Comparison of ENCODE assay signal across 16 mouse cellular contexts in genomic region chr12:89831300-89831699, GRCm38 (mm10).
"Had no signal": no experiment of that assay in that cellular context is flagged by ENCODE, and none has a peak within 500 bp of the region (broad histone marks: within the 10 kb centered on the region; RNA-seq: fewer than 3 reads in every experiment).

No protein-coding gene starts in this region.

- H3K27me3 ChIP-seq: lung, embryonic 15.5 days; midbrain, embryonic 12.5 days; neural tube, embryonic 12.5 days; stomach, embryonic 15.5 days had no signal

- H3K4me2 ChIP-seq: lung, embryonic 15.5 days; midbrain, embryonic 12.5 days; neural tube, embryonic 12.5 days; stomach, embryonic 15.5 days had no signal

- DNase-seq: liver, postnatal 0 days; lung, adult 2 months; lung, postnatal 10 days; lung, postnatal 4 days; midbrain, embryonic 14.5 days; right cerebral cortex, postnatal 14 days; thymus, adult 2 months; thymus, postnatal 25 days; thymus, postnatal 4 days had no signal

- H3K9ac ChIP-seq: liver, postnatal 0 days; lung, embryonic 15.5 days; midbrain, embryonic 12.5 days; neural tube, embryonic 12.5 days; stomach, embryonic 15.5 days had no signal

- ATAC-seq: liver, postnatal 0 days; midbrain, embryonic 16.5 days had no signal

- H3K9me3 ChIP-seq: lung, embryonic 15.5 days; midbrain, embryonic 10.5 days; midbrain, embryonic 12.5 days; neural tube, embryonic 12.5 days; stomach, embryonic 15.5 days had no signal

- H3K4me1 ChIP-seq: lung, embryonic 15.5 days; midbrain, embryonic 10.5 days; midbrain, embryonic 12.5 days; neural tube, embryonic 12.5 days; stomach, embryonic 15.5 days had no signal

- H3K4me3 ChIP-seq: lung, embryonic 15.5 days; midbrain, embryonic 10.5 days; midbrain, embryonic 12.5 days; neural tube, embryonic 12.5 days; stomach, embryonic 15.5 days had no signal

- H3K36me3 ChIP-seq: lung, embryonic 15.5 days; midbrain, embryonic 10.5 days; midbrain, embryonic 12.5 days; neural tube, embryonic 12.5 days; stomach, embryonic 15.5 days had no signal

- H3K27ac ChIP-seq: lung, embryonic 15.5 days; midbrain, embryonic 10.5 days; midbrain, embryonic 12.5 days; neural tube, embryonic 12.5 days; stomach, embryonic 15.5 days; stomach, postnatal 0 days had no signal
